Comparison of ENCODE assay signal across 9 mouse cellular contexts in the genomic region with DNA sequence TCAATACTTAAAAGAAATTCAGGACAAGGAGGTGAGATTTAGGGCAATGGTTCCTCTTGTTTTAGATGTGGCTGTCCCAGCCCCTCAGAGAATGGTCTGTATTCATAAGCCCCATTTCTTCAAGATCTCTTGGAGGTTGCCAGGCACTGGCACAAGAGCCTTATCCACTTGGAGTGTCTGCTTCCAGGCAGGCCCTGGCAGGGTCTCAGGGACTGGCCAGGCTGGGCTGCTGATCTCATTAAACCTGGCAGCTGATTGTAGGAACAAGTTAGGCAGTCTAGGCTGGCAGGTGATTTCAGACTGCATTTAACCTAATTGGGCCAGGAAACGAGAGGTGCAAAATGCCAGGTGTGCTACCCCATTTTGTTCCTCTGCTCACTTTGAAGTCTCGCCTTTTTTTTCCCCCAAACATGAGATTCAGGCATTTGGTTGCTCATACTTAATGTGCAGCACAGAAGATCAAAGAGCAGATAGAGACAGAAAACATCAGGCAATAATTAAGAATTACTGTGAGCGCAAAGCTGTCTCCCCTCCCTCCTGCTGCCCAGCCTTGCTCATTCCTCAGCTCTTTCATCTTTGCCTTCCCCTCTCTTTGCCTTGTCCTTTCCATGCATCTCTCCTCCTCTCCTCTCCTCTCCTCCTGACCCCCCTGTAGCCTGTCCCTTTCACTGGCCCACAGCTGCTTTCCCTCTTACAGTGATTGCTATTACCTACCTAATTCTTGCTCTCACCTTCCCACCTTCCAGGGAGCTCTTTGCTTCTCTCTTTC.
DNase-seq lines count a peak whose midpoint lies in the region; ATAC-seq lines count a peak whose summit lies in the region.
"Had no signal": no experiment of that assay in that cellular context is flagged by ENCODE, and none has a peak within 500 bp of the region (broad histone marks: within the 10 kb centered on the region; RNA-seq: fewer than 3 reads in every experiment).

No protein-coding gene starts in this region.

- H3K36me3 ChIP-seq in midbrain, embryonic 10.5 days, result no peaks in the 10 kb centered on the region
- no peaks in the 10 kb centered on the region for H3K36me3 ChIP-seq in midbrain, embryonic 11.5 days (ENCODE audit: control insufficient read depth, insufficient read depth, low read length)
- H3K36me3 ChIP-seq in forebrain, embryonic 16.5 days (ENCODE audit: control insufficient read depth, insufficient read depth), result no peaks in the 10 kb centered on the region
- H3K36me3 ChIP-seq in liver, embryonic 11.5 days (ENCODE audit: control insufficient read depth, insufficient read depth, low read length), result no peaks in the 10 kb centered on the region

- no peak for DNase-seq in midbrain, embryonic 10.5 days (ENCODE audit: low spot score)
- no peak for DNase-seq in midbrain, embryonic 11.5 days (ENCODE audit: low spot score, missing footprints)
- DNase-seq in left cerebral cortex, adult 11 months (ENCODE audit: low spot score), result peak; percentile 5
- DNase-seq in right cerebral cortex, postnatal 36 days (ENCODE audit: low spot score in 2 of 2), result peak; percentile 22 to 23
- no peak for DNase-seq in heart, postnatal 14 days
- no peak for DNase-seq in liver, embryonic 11.5 days (ENCODE audit: low spot score)

- no peaks in the 10 kb centered on the region for H3K9me3 ChIP-seq in midbrain, embryonic 10.5 days (replicated peaks)
- H3K9me3 ChIP-seq in midbrain, embryonic 11.5 days (ENCODE audit: control insufficient read depth, low read length), result no peaks in the 10 kb centered on the region
- H3K9me3 ChIP-seq in forebrain, embryonic 16.5 days (ENCODE audit: control insufficient read depth, low read length), result no peaks in the 10 kb centered on the region
- no peaks in the 10 kb centered on the region for H3K9me3 ChIP-seq in liver, embryonic 11.5 days (ENCODE audit: control insufficient read depth, low read length)

- intact Hi-C loops in heart, postnatal 14 days (cut with DNase I), result no loop called here

- 60% methylated on average over 3 of the region's 3 CpGs for WGBS in midbrain, embryonic 10.5 days
- WGBS in midbrain, embryonic 11.5 days, result 65% methylated on average over 3 of the region's 3 CpGs
- 17% methylated on average over 3 of the region's 3 CpGs for WGBS in forebrain, embryonic 16.5 days
- 67% methylated on average over 3 of the region's 3 CpGs for WGBS in liver, embryonic 11.5 days

- no peak overlapping the region for H3K4me3 ChIP-seq in midbrain, embryonic 10.5 days
- no peak overlapping the region for H3K4me3 ChIP-seq in midbrain, embryonic 11.5 days (ENCODE audit: low read depth, low read length)
- H3K4me3 ChIP-seq in forebrain, embryonic 16.5 days (replicated peaks; ENCODE audit: low read length), result no peak overlapping the region
- no peak overlapping the region for H3K4me3 ChIP-seq in liver, embryonic 11.5 days (ENCODE audit: low read depth, low read length)

- H3K27me3 ChIP-seq in midbrain, embryonic 10.5 days (ENCODE audit: low read depth, poor library complexity, severe bottlenecking), result no peaks in the 10 kb centered on the region
- no peaks in the 10 kb centered on the region for H3K27me3 ChIP-seq in midbrain, embryonic 11.5 days (ENCODE audit: control insufficient read depth, insufficient read depth, low read length)
- H3K27me3 ChIP-seq in forebrain, embryonic 16.5 days (replicated peaks; ENCODE audit: control insufficient read depth, insufficient read depth, low read length), result no peaks in the 10 kb centered on the region
- no peaks in the 10 kb centered on the region for H3K27me3 ChIP-seq in liver, embryonic 11.5 days (replicated peaks; ENCODE audit: control insufficient read depth, insufficient read depth, low read length)

- no peak overlapping the region for H3K9ac ChIP-seq in midbrain, embryonic 11.5 days (ENCODE audit: low read length)
- no peak overlapping the region; the same call in 1 of the 2 replicates for H3K9ac ChIP-seq in forebrain, embryonic 16.5 days (replicated peaks; ENCODE audit: low read depth, low read length)
- H3K9ac ChIP-seq in liver, embryonic 11.5 days (ENCODE audit: low read depth, low read length), result no peak overlapping the region

- H3K4me2 ChIP-seq in midbrain, embryonic 11.5 days, result no peak overlapping the region
- 0 out of 2 replicates have a peak overlapping the region, but pooled peaks have one; percentile 13 for H3K4me2 ChIP-seq in forebrain, embryonic 16.5 days (ENCODE audit: low read length)
- no peak overlapping the region for H3K4me2 ChIP-seq in liver, embryonic 11.5 days

- H3K4me1 ChIP-seq in midbrain, embryonic 10.5 days, result peaks cover 10% of the 10 kb centered on the region
- H3K4me1 ChIP-seq in midbrain, embryonic 11.5 days (ENCODE audit: control insufficient read depth, insufficient read depth, low read length), result no peaks in the 10 kb centered on the region
- peaks cover 12% of the 10 kb centered on the region for H3K4me1 ChIP-seq in forebrain, embryonic 16.5 days (replicated peaks; ENCODE audit: control insufficient read depth, insufficient read depth, low read length)
- H3K4me1 ChIP-seq in liver, embryonic 11.5 days (replicated peaks; ENCODE audit: control insufficient read depth, insufficient read depth, low read length), result no peaks in the 10 kb centered on the region

- H3K27ac ChIP-seq in midbrain, embryonic 10.5 days (replicated peaks), result 0 out of 2 replicates have a peak overlapping the region, but pooled peaks have one; percentile 6
- H3K27ac ChIP-seq in midbrain, embryonic 11.5 days (ENCODE audit: low read depth, low read length), result no peak overlapping the region
- peak overlapping the region; percentile 46 for H3K27ac ChIP-seq in forebrain, embryonic 16.5 days (ENCODE audit: low read length)
- H3K27ac ChIP-seq in liver, embryonic 11.5 days (ENCODE audit: low read depth, low read length), result no peak overlapping the region

- no peak for ATAC-seq in midbrain, embryonic 11.5 days (ENCODE audit: low FRiP score)
- peak; percentile 80 for ATAC-seq in forebrain, embryonic 16.5 days
- no peak for ATAC-seq in liver, embryonic 11.5 days (replicated peaks; ENCODE audit: low FRiP score)
- ATAC-seq: intestine, postnatal 0 days; lung, postnatal 0 days had no signal

Comparison
In these comparisons a context has a peak if more than half of its experiments do, and no peak if none do; other contexts are left out.
1. H3K27ac ChIP-seq: peak in midbrain, embryonic 10.5 days (single experiment) and forebrain, embryonic 16.5 days (single experiment); none in midbrain, embryonic 11.5 days (single experiment) and liver, embryonic 11.5 days (single experiment).
2. DNase-seq: peak in left cerebral cortex, adult 11 months (single experiment) and right cerebral cortex, postnatal 36 days (2 of 2); none in midbrain, embryonic 10.5 days (single experiment), midbrain, embryonic 11.5 days (single experiment), heart, postnatal 14 days (0 of 2) and liver, embryonic 11.5 days (single experiment).